Mouse (Mus musculus): Measurements from ENCODE around the gene Cdkl4. TPM values are rescaled to one million over a fixed set of nuclear protein-coding genes. Genes with fewer than 3 reads are reported as not detected.
A peak's percentile ranks its signal among the peaks of the same experiment; 100 is the strongest.

The Cdkl4 gene
- total and polyA plus RNA-seq, 3 experiments, result 0.42 to 0.71 TPM; not detected in 1

DNA sequence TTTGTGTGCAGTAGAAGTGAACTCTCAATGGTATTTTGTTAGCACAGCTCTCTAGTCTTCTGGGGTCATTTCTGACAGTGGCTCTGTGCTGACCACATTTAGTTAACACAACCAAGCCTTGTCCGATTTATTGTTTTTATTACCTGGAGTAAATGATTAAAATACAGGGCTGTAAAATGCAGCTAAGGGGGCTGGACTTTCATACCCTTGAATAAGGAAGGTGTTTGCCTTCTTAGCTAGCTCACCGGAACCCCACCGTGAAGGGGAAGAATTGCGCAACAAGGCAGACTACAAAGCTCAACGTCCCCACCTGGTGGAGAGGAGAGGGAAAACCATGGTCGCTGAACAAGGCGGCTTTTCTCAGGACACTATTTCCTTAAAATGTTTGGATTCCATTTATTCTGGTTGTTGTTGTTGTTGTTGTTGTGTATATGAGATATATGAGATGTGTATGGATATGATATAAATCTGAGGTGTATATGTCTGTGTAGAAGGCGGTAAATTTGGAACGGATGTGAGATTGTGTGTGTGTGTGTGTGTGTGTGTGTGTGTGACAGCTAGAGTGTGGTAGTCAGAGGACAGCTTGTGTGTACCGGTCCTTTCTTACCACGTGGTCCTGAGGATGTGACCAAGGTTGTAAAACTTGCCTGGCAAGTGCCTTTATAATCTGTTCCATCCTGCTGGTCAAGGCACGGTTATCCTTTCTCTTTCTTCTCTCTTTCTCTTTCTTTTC, 16.8 kb downstream of the Cdkl4 start:
- no peak overlapping the region for H3K27ac ChIP-seq (ENCODE audit: control insufficient read depth, low read depth, low read length)
- peaks cover 6% of the 10 kb centered on the region in 2 experiments; a peak in 2 of 4 replicates for H3K4me1 ChIP-seq (ENCODE audit: control insufficient read depth in 1 of 2, insufficient read depth in 2 of 2, low read length in 2 of 2)
- H3K79me2 ChIP-seq (ENCODE audit: control insufficient read depth, insufficient read depth, low read length, poor library complexity), result peaks cover 3% of the 10 kb centered on the region
- peak overlapping the region; percentile 67 for H3K9ac ChIP-seq (ENCODE audit: control insufficient read depth, low read depth, low read length, poor library complexity, severe bottlenecking)
- H3K27me3 ChIP-seq (ENCODE audit: control insufficient read depth in 1 of 2, insufficient read depth in 2 of 2, low read length in 2 of 2), result no peaks in the 10 kb centered on the region
- peak; percentile 93 for DNase-seq (ENCODE audit: low read depth, low spot score)
- no peaks in the 10 kb centered on the region for H3K9me3 ChIP-seq (replicated peaks; ENCODE audit: insufficient read depth, low read length)
- H3K36me3 ChIP-seq (ENCODE audit: control insufficient read depth in 1 of 2, insufficient read depth in 2 of 2, low read length in 2 of 2), result peaks cover 0 to 5% of the 10 kb centered on the region in 2 experiments; a peak in 1 of 4 replicates
- TF ChIP-seq ZC3H11A (IDR thresholded peaks at IDR 0.05; ENCODE audit: low read depth, low read length) (peak; percentile 82), POLR2AphosphoS5 (IDR thresholded peaks at IDR 0.05; ENCODE audit: borderline replicate concordance, low read depth, low read length) (no peak), RCOR1 (IDR thresholded peaks at IDR 0.05; ENCODE audit: low read depth, low read length) (no peak), ZNF384 (IDR thresholded peaks at IDR 0.05; ENCODE audit: low read depth, low read length) (peak; percentile 7; the same call in 1 of the 2 replicates), ELF1 (IDR thresholded peaks at IDR 0.05; ENCODE audit: low read depth, low read length) (0 out of 2 replicates have a peak, but pooled peaks have one; percentile 9), MXI1 (IDR thresholded peaks at IDR 0.05; ENCODE audit: low read depth, low read length) (peak; percentile 44), USF1 (IDR thresholded peaks at IDR 0.05; ENCODE audit: low read depth, low read length) (peak; percentile 47; the same call in 1 of the 2 replicates), ZMIZ1 (IDR thresholded peaks at IDR 0.05; ENCODE audit: low read depth, low read length) (0 out of 2 replicates have a peak, but pooled peaks have one; percentile 34), HCFC1 (IDR thresholded peaks at IDR 0.05; ENCODE audit: low read depth, low read length) (peak; percentile 57), CTCF (IDR thresholded peaks at IDR 0.05 in 2 of 3, conservative IDR thresholded peaks at IDR 0.05 in 1 of 3; ENCODE audit: control insufficient read depth in 1 of 3, insufficient read depth in 1 of 3, low read depth in 2 of 3, low read length in 3 of 3, poor library complexity in 1 of 3, severe bottlenecking in 1 of 3) (peak; percentile 89 to 96 (median 93)), POLR2A (IDR thresholded peaks at IDR 0.05; ENCODE audit: control insufficient read depth in 1 of 2, insufficient read depth in 1 of 2, low read depth in 1 of 2, low read length in 2 of 2, poor library complexity in 1 of 2) (no peak), SIN3A (IDR thresholded peaks at IDR 0.05; ENCODE audit: low read length) (peak; percentile 80), BHLHE40 (IDR thresholded peaks at IDR 0.05; ENCODE audit: borderline replicate concordance, low read depth, low read length) (no peak), RAD21 (IDR thresholded peaks at IDR 0.05; ENCODE audit: low read depth, low read length) (peak; percentile 92), SMC3 (IDR thresholded peaks at IDR 0.05; ENCODE audit: low read depth, low read length) (peak; percentile 91), TBP (IDR thresholded peaks at IDR 0.05; ENCODE audit: low read depth, low read length) (peak; percentile 42; the same call in 1 of the 2 replicates), MAX (IDR thresholded peaks at IDR 0.05; ENCODE audit: low read length) (peak; percentile 80), GABPA (IDR thresholded peaks at IDR 0.05; ENCODE audit: low read depth, low read length) (no peak), MAZ (IDR thresholded peaks at IDR 0.05; ENCODE audit: low read depth, low read length) (peak; percentile 63; the same call in 1 of the 2 replicates), E2F4 (IDR thresholded peaks at IDR 0.05; ENCODE audit: borderline replicate concordance, low read depth, low read length) (no peak), EP300 (IDR thresholded peaks at IDR 0.05; ENCODE audit: low read depth in 1 of 2, low read length in 2 of 2) (no peak), ETS1 (IDR thresholded peaks at IDR 0.05; ENCODE audit: low read depth, low read length) (no peak), MYC (IDR thresholded peaks at IDR 0.05; ENCODE audit: low read depth, low read length) (no peak), CHD2 (IDR thresholded peaks at IDR 0.05; ENCODE audit: low read length) (no peak), GATA1 (IDR thresholded peaks at IDR 0.05; ENCODE audit: low read depth, low read length) (0 out of 2 replicates have a peak, but pooled peaks have one; percentile 23), JUND (IDR thresholded peaks at IDR 0.05; ENCODE audit: low read depth, low read length) (no peak), MAFK (IDR thresholded peaks at IDR 0.05; ENCODE audit: borderline replicate concordance, low read depth, low read length) (no peak)
- H3K4me3 ChIP-seq (ENCODE audit: control insufficient read depth in 1 of 2, insufficient read depth in 1 of 2, low read depth in 2 of 2, low read length in 2 of 2), result peak overlapping the region; percentile 36 to 52
